Mouse (Mus musculus) midbrain, embryonic 12.5 days (tissue): ENCODE results near the gene Cbx5. TPM values are rescaled to one million over a fixed set of nuclear protein-coding genes. Genes with fewer than 3 reads are reported as not detected.

Source experiments
- ATAC-seq: fragments of 200-750 bp; cut with Nextera tagmentation; 2 replicates; pipeline ENCODE4 v1.8.0; 2017; ENCODE audit warnings: low read depth, moderate TSS enrichment, moderate library complexity; ENCODE audit not compliant: low FRiP score
- H3K27ac ChIP-seq: fragments of 300-500 bp; sonication (generic); replicated peaks from 2 replicates; pipeline ENCODE4 v1.5.1; 2016; ENCODE audit warnings: mild to moderate bottlenecking
- H3K27me3 ChIP-seq: fragments of 300-500 bp; sonication (generic); 2 replicates; pipeline ENCODE4 v1.6.1; 2016; ENCODE audit warnings: mild to moderate bottlenecking
- H3K36me3 ChIP-seq: fragments of 300-500 bp; sonication (generic); 2 replicates; pipeline ENCODE4 v1.6.1; 2016
- H3K4me1 ChIP-seq: fragments of 300-500 bp; sonication (generic); 2 replicates; pipeline ENCODE4 v1.6.1; 2016
- H3K4me2 ChIP-seq: fragments of 300-500 bp; sonication (generic); replicated peaks from 2 replicates; pipeline ENCODE4 v1.6.1; 2016; ENCODE audit warnings: mild to moderate bottlenecking, moderate library complexity
- H3K4me3 ChIP-seq: fragments of 300-500 bp; sonication (generic); 2 replicates; pipeline ENCODE4 v1.5.1; 2016; ENCODE audit warnings: mild to moderate bottlenecking
- H3K9ac ChIP-seq: fragments of 300-500 bp; sonication (generic); replicated peaks from 2 replicates; pipeline ENCODE4 v1.6.1; 2016; ENCODE audit warnings: mild to moderate bottlenecking, moderate library complexity
- H3K9me3 ChIP-seq: fragments of 300-500 bp; sonication (generic); 2 replicates; pipeline ENCODE4 v1.6.1; 2016; ENCODE audit warnings: mild to moderate bottlenecking
- WGBS: fragments of 180-500 bp; shearing (Covaris S2); methylation state at CpG from one replicate; pipeline ENCODE4 v1.1.7; 2016; 5-methylcytosine and 5-hydroxymethylcytosine counted together
- microRNA counts: library from miRNA; unstranded; fragments of <30 nt; microRNA quantifications from one replicate; lab custom pipeline; 2017
- microRNA-seq: library from miRNA; unstranded; fragments of <30 nt; microRNA quantifications from one replicate; pipeline ENCODE4, GENCODE M21; 2017
- polyA plus RNA-seq: library from polyadenylated mRNA; unstranded; fragments of >200 nt; fragmentation: Nextera tagmentation; extraction: Ambion mirVana; gene quantifications from 2 replicates; pipeline ENCODE4 v1.2.1, GENCODE M21; 2016

Cbx5 gene
- polyA plus RNA-seq, 1 experiment from 2014 or later = 203 TPM

DNA sequence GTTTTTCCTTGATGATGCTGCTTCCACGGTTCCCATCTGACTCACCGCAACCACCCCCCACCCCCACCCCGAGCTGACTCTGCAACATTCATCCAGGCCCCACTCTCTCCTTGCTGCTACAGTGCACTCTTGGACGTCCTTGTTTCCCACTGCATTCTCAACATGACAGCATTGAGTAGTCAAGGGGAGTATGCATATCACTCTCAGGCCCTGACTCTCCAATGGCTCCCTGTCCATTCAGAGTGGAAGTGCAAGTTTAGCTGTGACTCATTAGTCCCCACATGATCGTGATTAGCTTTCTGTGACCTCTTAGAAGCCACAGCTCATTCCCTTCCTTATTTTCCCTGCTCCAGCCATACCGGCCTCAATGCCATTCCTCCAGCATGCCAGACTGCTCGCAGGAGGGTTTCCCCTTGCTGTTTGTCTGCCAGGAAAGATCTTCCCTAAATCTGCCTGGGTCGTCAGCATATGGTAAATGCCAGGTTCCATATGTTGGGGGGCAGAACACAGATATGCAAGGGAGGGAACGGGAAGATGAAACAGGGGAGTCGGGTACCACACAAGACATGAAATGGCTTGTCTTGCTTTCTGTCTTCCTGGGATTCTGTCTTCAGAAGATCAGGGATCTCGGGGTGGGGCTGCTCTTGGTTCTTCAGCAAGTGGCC lies 93.8 kb downstream of the Cbx5 start:
- ATAC-seq = no peak
- no peak overlapping the region for H3K4me2 ChIP-seq
- H3K27me3 ChIP-seq = peaks cover 80% of the 10 kb centered on the region
- H3K9me3 ChIP-seq = no peaks in the 10 kb centered on the region
- H3K27ac ChIP-seq = no peak overlapping the region
- H3K4me1 ChIP-seq = peaks cover 14% of the 10 kb centered on the region
- H3K36me3 ChIP-seq = no peaks in the 10 kb centered on the region
- no peak overlapping the region for H3K9ac ChIP-seq
- 68% methylated on average over 11 of the region's 11 CpGs for WGBS
- H3K4me3 ChIP-seq = no peak overlapping the region

DNA sequence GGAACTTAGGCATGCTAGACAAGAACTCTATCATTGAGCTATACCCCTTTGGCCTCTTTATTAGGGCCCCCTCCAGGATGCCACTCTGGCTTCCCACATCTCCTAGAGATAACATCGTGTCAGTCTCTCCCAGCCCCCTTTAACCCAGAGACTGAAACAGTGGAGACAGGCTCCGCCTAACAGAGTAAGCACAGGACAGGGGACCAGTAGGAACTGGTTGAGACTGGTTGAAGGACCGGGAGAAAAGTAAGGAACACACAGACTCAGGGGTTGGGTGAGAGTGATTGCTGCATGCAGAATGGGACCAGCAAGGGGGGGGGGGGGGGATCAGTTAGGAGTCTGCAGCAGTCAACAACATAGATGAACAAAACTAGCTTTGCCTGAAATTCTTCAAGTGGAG lies 95.4 kb downstream of the Cbx5 start:
- no peak overlapping the region for H3K4me2 ChIP-seq
- WGBS = 48% methylated on average over 3 of the region's 3 CpGs
- H3K36me3 ChIP-seq = no peaks in the 10 kb centered on the region
- no peak overlapping the region for H3K27ac ChIP-seq
- ATAC-seq = no peak
- no peak overlapping the region for H3K4me3 ChIP-seq
- peaks cover 85% of the 10 kb centered on the region for H3K27me3 ChIP-seq
- no peak overlapping the region for H3K9ac ChIP-seq
- no peaks in the 10 kb centered on the region for H3K9me3 ChIP-seq
- peaks cover 14% of the 10 kb centered on the region for H3K4me1 ChIP-seq

MicroRNAs encoded within 50 kb of the gene (microRNA counts, 519-probe panel; counts per million panel counts)
- 6,431 counts per million, percentile 69 among the panel's probes with 10 or more counts for microRNA mmu-miR-148b (lab: Ali Mortazavi, UCI)

Small RNA genes lying within 50 kb of the gene (microRNA-seq; reads per million reads assigned to microRNA genes)
- 304 reads per million, percentile 64 among the genes with 10 or more reads in this experiment for gene Mir148b

Other genes with a start within 250 kb of the Cbx5 start
- not detected in 2 replicates for gene Hoxc8, start 249.2 kb downstream of the Cbx5 start, polyA plus RNA-seq
- not detected in 2 replicates for gene Hoxc6, start 241.6 kb downstream of the Cbx5 start, polyA plus RNA-seq
- 0.09 TPM in 1 of 2 replicates, not detected in the other for gene Hoxc4, start 220.9 kb downstream of the Cbx5 start, polyA plus RNA-seq
- gene Smug1, start 72.7 kb downstream of the Cbx5 start, polyA plus RNA-seq = 27.5 and 28.9 TPM in 2 replicates
- gene Hnrnpa1, start 616 bp upstream of the Cbx5 start, polyA plus RNA-seq = 1,196 and 1,287 TPM in 2 replicates
- 3.4 and 3.8 TPM in 2 replicates for gene Nfe2, start 18.6 kb upstream of the Cbx5 start, polyA plus RNA-seq
- 232 and 235 TPM in 2 replicates for gene Copz1, start 32.9 kb upstream of the Cbx5 start, polyA plus RNA-seq
- gene Gpr84, start 70.8 kb upstream of the Cbx5 start, polyA plus RNA-seq = 0.10 and 0.20 TPM in 2 replicates
- gene Zfp385a, start 100.3 kb upstream of the Cbx5 start, polyA plus RNA-seq = 19.6 and 20.8 TPM in 2 replicates
- 19.0 and 21.2 TPM in 2 replicates for gene Itga5, start 126.9 kb upstream of the Cbx5 start, polyA plus RNA-seq
- not detected in 2 replicates for gene Gtsf1, start 190.7 kb upstream of the Cbx5 start, polyA plus RNA-seq
- 0.34 TPM in 1 of 2 replicates, not detected in the other for gene Gtsf2, start 208.7 kb upstream of the Cbx5 start, polyA plus RNA-seq
- 1.8 TPM in 2 replicates for gene Nckap1l, start 214.0 kb upstream of the Cbx5 start, polyA plus RNA-seq